Mouse (Mus musculus): ENCODE data around the gene Zkscan8.
"Not testable (repeated sequence)": the region's sequence is repeated elsewhere in the genome, so short reads cannot be mapped to it uniquely, and the experiment has no call there.

Gene Zkscan8

DNA sequence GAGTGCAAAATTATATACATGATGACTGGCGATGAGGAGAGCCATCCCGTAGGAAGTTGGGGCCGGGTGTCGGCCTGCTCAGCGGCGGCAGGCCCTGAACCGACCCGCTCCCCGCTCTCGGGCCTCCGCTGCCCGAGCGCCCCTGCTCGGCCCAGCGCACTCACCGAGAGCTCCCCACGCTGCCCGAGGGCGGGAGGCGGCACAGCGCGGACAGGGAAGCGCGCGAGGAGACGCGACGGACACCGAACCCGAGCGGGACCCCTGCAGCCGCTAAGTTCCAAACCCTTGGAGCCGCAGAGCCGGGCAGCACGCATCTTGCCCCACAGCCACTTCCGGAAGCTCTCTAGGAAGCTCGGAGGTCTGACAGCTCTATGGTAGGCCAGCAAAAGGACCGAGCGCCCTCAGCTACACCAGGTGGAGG, at the start of gene Zkscan8:
Gene Zkscan8, minus strand, starts transcription at position 340 of the 421 bp plus-strand sequence.
- DNase-seq (ENCODE audit: low read depth, low spot score), result peak; percentile 92

DNA sequence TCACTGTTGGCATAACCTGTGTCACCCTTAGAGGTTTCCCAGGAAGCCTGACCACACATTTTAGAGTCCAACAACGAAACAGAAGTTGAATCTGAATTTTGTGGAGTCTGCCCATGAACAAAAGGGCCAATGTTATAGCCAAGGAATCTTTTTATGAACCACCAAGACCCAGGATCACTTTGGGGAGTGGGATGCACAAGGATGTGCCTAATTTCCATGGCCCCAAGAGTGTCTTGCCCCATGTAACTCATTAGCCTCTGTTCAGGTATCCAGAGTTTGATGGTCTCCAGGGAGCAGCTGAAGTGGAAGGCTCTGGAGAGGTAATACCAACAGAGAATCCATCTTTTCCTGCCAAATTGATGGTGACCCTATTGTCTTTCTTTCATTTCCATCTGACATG, 28.9 kb upstream of the Zkscan8 start, which contains the start of gene Olfr1535:
Gene Olfr1535, minus strand, starts transcription at position 101 of the 400 bp plus-strand sequence.
- DNase-seq (ENCODE audit: low read depth, low spot score), result no peak

DNA sequence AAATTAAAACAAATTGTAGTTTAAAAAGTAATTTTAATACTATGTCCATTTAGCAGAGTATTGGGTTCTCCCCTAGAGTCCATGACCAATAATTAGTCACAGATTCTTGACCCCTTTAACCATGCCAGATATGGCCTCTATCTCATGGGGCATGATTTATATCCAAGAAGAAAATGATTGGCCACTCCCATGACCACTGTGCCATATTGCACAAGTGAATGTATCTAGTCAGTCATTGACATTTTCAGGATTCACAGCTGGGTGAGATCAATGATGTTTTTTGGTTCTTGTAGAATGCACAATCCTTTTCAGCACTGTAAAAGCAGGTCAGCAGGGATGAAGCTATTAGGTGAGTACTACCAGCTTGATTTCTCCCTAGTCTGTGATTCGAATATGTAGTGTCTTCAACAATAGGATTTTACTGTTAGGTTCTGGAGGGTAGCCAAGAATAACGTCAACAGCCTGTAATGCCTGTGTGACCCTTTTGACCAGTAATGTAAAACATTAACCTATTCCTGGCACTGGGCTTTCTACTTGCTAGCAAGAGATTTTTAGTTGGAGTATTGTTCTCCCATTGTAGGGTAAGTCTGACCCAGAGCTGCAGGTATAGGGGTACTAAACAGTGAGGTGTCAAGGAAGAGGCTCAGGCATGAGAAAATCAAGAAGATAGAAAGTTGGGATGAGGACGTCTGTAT, 19.6 kb upstream of the Zkscan8 start:
- no peak for DNase-seq (ENCODE audit: low read depth, low spot score)

DNA sequence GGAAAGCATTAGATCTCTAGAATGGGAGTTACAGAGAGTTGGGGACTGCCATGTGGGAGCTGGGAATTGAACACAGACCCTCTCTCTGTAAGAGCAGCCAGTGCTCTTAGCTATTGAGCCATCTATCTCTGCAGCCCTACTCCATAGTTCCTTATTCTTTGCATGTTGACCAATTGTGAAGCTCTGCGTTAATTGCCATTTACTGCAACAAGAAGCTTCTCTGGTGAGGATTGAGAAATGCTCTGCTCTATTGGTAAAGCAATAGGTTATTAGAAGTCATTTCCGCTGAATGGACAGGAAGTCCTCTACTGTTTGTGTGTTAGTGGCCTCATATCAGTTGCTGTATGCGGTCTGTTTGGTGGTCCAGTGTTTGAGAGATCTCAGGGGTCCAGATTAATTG, 18.6 kb upstream of the Zkscan8 start:
- DNase-seq (ENCODE audit: low read depth, low spot score), result no peak

DNA sequence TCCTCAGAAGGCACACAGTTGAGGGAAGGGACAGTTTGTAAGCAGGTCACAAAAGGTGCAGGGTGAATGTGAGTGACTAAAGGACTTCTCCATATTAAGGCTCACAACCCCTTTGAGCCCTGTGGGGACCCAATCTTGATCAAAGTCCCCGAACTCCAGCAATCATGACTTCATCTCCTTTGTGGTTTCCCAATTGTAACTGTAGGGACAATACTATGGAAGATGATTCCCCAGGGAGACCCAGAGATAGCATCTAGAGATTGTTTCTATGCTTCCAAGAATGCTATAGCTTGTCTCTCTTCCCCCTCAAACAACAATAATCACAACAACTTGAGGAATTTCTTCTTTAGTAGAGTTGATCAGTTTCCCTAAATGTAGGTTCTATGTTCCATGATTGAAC, 11.8 kb upstream of the Zkscan8 start, which contains the start of gene Olfr1366:
Gene Olfr1366, minus strand, starts transcription at position 101 of the 400 bp plus-strand sequence.
- DNase-seq (ENCODE audit: low read depth, low spot score), result no peak

DNA sequence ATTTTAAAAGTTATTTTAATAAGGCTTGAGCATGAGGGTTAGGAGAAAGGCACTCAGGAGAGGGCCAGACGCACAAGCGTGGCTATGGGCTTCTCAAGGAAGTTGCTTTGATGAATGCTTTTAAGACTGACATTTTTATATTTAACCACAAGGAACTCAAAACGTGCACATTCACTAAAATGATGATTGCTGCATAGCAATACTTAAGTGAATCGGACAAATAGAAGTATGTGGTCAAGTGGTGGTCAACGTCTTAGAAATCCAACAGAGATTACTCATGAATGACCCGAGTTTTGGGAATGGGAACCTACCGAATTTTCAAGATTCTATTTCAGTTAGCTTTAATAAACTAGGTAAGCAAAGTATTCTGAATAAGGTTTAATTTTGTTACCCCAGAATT, 784 bp downstream of the Zkscan8 start:
- DNase-seq (ENCODE audit: low read depth, low spot score), result peak; percentile 5

DNA sequence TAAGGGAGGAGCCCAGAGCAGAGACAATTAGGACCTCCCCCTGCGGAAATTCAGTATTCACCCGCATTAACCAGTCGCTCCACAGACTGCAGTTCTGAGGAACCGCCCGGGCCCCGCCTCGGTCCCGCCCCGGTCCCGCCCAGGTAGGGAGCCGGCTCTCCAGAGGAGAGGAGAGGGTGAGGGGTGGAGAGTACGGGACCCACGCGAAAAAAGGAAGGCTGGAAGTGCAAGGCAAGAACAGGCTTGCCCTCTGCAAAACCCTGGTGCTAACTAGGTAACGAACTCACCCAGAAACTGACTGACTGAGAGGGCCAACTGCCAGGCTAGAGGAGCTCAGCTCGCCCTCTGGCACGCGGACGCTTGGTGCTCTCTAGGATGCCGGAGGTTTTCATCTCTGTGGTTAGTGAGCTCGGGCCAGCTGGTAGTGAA, 24.7 kb downstream of the Zkscan8 start:
- DNase-seq (ENCODE audit: low read depth, low spot score), result peak; percentile 95

DNA sequence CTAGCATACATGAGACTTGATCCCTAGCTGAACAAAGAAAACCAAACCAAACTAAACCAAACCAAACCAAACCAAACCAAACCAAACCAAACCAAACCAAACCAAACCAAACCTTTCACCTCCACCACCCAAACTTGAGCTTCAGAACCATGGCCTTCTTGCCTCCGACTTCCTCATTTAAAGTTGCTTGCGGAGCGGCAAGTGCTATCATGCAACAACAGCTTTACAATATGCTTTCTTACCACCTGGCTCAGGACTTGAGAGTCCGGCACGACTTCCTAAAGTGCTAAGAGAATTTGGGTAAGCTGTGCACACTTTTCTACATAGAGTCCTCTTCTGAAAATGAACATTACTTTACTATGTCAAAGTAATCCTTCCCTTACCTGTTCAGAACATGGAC, 28.6 kb downstream of the Zkscan8 start:
- DNase-seq (ENCODE audit: low read depth, low spot score), result no peak

DNA sequence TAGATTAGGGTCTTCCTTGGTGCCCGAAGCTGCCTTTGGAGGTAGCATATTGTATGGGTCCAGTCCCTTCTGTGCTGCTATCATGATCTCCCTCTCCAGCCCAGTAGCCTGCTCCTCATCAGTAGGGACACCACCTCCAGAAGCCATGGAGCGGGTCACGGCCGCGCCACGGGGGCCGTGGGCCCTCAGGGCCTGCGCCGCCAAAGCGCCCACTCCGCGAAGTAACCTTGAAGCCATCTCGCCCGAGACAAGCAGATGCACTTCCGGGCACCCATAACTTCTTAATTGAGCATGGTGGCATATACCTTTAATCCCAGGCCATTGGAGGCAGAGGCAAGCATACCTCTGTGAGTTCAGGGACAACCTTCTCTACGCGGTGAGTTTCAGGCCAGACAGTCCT, 29.7 kb downstream of the Zkscan8 start, which contains the start of gene Gm11273:
Gene Gm11273, minus strand, starts transcription at position 237 of the 400 bp plus-strand sequence.
- not testable (repeated sequence) for DNase-seq (ENCODE audit: low read depth, low spot score)

DNA sequence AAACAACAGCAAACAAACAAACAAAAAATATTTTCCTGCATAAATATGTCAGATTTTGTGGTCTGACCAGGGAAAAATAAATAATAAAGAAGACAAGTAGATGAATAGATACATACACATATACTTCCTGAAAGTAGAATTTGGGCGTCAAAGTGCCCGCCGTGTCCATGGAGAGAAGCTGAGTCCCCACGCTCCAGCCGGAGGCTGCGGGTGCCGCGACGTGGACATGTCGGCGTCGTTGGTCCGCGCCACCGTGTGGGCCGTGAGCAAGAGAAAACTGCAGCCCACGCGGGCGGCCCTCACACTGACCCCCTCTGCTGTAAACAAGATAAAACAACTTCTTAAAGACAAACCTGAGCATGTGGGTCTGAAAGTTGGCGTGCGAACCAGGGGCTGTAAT, 35.8 kb downstream of the Zkscan8 start, which contains the start of gene AK157302:
Gene AK157302, plus strand, starts transcription at position 144 of the 400 bp plus-strand sequence.
- no peak for DNase-seq (ENCODE audit: low read depth, low spot score)

DNA sequence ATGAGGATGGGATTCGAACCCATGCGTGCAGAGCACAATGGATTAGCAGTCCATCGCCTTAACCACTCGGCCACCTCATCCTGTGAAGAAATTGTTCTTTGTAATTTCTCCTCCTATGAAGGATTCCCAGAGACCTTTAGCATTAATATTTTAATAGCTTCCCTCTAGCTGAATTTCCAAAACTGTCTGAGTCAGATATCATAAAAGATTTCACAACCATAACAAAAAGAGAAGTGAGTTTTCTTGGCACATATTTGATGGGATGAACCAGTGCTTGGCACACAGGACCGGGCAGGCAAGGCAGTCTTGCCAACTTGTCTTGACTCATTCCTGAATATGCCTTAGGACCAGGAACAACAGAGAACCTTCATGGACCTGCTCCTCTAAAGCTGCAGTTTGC, 38.1 kb downstream of the Zkscan8 start:
- no peak for DNase-seq (ENCODE audit: low read depth, low spot score)

DNA sequence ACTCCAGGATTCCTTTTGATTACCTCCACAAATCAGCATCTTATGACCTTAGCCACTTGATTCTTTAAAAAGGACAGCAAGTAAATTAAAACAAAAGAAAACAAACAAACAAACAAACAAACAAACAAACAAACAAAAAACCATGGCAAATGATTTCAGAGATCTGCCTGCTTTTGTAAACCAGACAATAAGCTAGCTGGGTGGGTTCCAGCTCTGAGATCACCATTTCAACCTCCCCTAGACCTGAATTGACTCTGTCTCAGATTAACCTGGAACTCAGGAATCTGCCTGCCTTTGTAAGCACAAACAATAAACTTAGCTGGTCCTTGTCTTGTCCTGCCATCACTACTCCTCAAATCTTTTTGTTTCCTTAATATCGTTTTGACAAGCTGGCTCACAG, 44.0 kb downstream of the Zkscan8 start:
- peak; percentile 61 for DNase-seq (ENCODE audit: low read depth, low spot score)

DNA sequence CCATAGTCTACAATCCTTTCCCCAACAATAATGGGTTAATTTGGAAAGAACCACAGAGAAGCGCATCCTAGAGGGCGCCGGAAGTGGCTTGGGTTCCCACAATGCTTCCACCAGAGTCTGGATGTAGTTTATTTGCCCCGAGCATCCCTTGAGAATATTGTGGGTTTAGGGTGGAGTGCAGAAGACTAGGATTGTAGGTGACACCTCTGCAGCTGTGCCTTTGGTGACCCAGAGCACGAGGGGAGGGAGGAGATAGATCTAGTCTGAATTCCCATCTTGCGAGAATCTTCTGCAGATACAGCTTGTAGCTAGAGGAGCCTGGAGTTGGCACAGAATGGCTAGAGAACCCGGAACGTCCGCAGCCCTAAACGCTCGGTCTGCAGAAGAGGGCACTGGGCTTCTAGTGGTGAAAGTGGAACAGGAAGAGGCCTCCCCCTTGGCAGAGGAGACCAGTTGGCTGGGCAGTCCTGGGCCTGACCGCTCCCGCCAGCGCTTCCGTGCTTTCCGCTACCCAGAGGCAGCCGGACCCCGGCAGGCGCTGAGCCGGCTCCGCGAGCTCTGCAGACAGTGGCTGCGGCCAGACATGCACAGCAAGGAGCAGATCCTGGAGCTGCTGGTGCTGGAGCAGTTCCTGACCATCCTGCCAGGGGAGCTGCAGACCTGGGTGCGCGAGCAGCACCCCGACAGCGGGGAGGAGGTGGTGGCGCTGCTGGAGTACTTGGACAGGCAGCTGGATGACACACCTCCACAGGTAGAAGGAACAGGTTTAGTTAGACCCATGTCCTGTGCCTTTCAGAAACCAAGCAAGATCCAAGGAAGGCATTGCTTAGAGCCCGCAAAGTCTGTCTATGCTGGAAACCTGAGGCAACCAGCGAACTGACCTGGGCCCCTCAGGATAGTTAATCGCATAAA, 51.9 kb downstream of the Zkscan8 start, which contains the start of the genes Zkscan4 and Gm10065:
Gene Zkscan4, plus strand, starts transcription at position 149 of the 912 bp plus-strand sequence.
Gene Gm10065, minus strand, starts transcription at position 683 of the 912 bp plus-strand sequence.
- DNase-seq (ENCODE audit: low read depth, low spot score), result peak; percentile 64

DNA sequence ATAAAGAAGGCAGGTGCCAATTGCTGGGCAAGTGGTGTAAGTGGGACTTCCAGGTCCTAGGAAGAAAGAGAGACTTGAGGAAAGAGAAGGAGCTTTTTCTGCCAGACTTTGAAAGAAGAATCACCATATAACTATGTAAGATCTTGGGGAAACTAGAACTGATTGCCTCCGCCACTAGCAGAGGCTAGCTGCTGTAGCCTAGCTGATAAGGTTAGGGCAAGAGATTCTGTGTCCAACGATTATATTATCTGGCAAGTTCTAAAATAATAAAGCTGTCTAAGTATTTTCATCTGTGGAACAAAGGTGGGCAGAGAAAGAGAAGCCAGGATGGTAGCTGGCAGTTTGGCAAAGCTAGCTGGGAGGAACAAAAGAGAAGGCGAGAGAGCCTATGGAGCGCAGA, 58.5 kb downstream of the Zkscan8 start:
- no peak for DNase-seq (ENCODE audit: low read depth, low spot score)

DNA sequence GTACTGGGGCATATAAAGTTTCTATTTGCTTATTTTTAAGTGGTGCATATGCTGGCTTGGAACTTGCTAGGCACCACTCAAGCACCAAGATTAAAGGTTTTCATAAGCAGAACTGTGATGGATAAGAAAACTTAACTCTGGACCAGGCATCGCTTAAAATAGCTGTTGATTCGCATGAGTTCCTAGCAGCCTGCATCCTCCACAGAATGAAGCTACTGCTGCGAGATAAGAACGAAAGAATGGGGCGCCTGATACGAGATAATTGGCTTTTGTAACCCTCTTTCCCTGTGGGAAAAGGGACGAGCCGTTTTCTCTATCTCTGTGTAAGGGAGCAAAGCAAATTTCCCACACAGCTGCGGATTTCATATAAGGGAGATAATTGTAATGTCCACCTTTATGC, 61.8 kb downstream of the Zkscan8 start:
- DNase-seq (ENCODE audit: low read depth, low spot score), result no peak

DNA sequence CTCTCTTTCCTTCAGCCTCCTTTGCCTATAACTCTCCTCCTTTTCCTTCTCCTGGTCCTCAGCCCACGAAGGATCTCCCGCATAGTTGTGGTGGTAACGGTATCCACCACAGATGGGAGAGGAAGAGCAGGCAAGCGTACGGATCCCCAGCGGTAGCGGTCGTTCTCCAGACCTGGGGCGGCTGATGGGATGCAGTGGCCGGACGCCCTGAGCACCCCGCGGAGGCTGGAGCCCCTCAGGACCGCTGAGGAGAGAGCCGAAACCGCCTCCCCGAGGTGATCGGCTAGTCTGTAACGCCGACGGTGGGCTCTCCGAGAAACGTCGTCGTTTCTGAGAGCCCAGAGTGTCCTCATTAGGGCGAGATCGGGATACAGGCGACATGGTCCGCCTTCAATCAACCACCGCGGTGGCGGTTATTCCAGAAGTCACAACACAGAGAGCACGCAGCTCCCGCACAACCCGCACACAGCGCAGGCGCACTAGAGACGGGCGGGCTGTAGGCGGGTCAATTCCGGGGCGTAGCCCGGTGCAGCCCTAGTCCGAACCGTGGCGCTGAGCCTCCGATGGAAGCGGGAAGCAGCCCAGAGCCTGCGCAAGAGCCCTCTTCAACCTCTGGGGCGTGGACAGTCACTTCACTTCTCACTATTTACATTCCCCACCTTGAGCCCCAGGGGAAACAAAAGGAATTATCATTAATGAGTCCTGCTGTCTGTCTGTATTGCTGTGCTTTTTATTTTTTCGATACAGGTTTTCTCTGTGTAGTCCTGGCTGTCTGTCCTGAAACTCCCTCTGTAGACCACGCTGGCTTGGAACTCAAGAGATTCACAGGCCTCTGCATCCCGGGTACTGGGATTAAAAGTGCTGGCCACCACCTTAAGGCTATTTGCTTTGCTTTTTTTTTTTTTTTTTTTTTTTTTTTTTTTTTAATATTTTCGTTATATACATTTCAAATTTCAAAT, 62.6 kb downstream of the Zkscan8 start, which contains the start of gene Nkapl:
Gene Nkapl, minus strand, starts transcription at position 449 of the 959 bp plus-strand sequence.
- DNase-seq (ENCODE audit: low read depth, low spot score), result peak; percentile 93

DNA sequence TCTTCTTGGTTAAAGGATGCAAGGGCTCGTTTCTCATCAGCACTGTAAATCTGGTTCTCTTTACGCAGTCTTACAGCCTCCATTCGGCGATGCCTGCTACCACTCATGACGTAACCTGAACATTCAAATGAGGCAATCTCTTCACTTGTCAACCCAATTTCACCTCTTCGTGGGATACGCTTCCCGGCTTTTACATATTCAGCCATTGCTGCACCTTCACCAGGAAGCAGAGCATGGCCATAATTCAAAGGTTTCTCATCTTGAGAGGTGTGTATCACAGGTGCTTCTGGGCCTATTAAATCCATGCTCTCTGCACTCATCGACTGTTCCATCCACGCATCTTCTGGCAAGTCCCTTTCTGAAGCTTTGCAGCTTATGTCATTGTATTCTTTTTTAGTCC, 63.6 kb downstream of the Zkscan8 start:
- no peak for DNase-seq (ENCODE audit: low read depth, low spot score)
